Mouse (Mus musculus) embryo, embryonic 11.5 days (tissue): ENCODE results near the gene Cmah.

Experiments used
- DNase-seq: peaks from one replicate; pipeline ENCODE4 v3.0.0-alpha.2; 2012; ENCODE audit warnings: low read depth, low spot score

Gene Cmah

GRCm38 (mm10) chr13:24511932-24512520, 184.8 kb downstream of the Cmah start:
- no peak for DNase-seq

- DNase-seq = no peak
Observed at GRCm38 (mm10) chr13:24513717-24514116, 186.5 kb downstream of the Cmah start.

- no peak for DNase-seq
Observed at GRCm38 (mm10) chr13:24515101-24515675, 188.0 kb downstream of the Cmah start.

- DNase-seq = no peak
Observed at GRCm38 (mm10) chr13:24517757-24518156, 190.6 kb downstream of the Cmah start.

GRCm38 (mm10) chr13:24518887-24519286, 191.7 kb downstream of the Cmah start:
- no peak for DNase-seq

GRCm38 (mm10) chr13:24519976-24520647, 192.9 kb downstream of the Cmah start:
- DNase-seq = no peak

- DNase-seq = no peak
Observed at GRCm38 (mm10) chr13:24520796-24521195, 193.6 kb downstream of the Cmah start.

- no peak for DNase-seq
Observed at GRCm38 (mm10) chr13:24521446-24522342, 194.5 kb downstream of the Cmah start.

GRCm38 (mm10) chr13:24522343-24522837, 195.2 kb downstream of the Cmah start:
- DNase-seq = no peak

GRCm38 (mm10) chr13:24523587-24524221, 196.5 kb downstream of the Cmah start:
- DNase-seq = no peak

- no peak for DNase-seq
Observed at GRCm38 (mm10) chr13:24524468-24524867, 197.3 kb downstream of the Cmah start.

GRCm38 (mm10) chr13:24525551-24525950, 198.3 kb downstream of the Cmah start:
- DNase-seq = no peak

- DNase-seq = no peak
Observed at GRCm38 (mm10) chr13:24526916-24527315, 199.7 kb downstream of the Cmah start.
